Mouse (Mus musculus) kidney, adult 18-20 months (tissue): ENCODE data around the gene Gpr26.

ENCODE experiments used
- DNase-seq: peaks from one replicate; pipeline ENCODE4 v3.0.0; 2021

Gpr26 gene

DNA sequence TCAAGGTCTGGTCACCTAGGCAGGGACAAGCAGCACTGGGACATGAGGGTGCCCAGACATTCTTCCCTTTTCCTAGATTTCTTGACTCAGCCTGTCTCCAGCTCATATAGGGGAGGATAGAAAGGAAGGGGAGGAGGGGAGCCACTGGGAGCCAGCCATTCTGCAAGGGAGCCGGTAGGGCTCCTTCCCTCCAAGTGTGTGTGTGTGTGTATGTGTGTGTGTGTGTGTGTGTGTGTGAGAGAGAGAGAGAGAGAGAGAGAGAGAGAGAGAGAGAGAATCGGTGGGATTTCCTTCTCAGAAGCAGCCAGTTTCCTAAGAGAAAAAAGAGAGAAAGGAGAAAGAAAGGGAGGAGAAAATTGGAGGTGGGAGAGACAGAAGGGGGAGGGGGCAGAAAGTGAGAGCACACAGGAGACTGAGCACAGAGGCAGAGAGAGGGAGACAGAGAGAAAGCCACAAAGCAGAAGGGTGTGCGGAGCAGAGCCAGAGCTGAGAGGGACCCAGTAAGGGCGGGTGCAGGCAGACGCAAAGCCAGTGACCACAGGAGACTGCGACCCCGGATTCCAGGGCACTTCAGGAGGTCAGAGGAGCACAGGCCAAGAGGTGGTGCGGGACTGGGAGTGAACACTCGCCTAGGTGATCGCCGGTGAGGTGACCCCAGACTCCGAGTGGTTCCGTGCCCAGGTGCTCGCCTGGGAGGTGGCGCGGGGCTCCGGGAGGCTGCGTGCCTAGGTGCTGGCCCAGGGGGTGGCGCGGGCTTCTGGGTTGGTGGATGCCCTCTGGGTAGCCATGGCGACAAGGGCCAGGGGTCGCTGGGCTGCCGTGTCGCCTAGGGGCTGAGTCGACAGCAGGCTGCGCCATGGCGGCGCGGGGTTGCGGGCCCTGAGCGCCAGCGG is at the start of gene Gpr26:
TSS of gene Gpr26 (plus strand) at position 438 of the 893 bp plus-strand sequence.
- no peak for DNase-seq

- no peak for DNase-seq
These were observed 48.9 kb upstream of the Gpr26 start for GRCm38 (mm10) chr7:131917384-131917783.

- DNase-seq = no peak
These were observed 38.8 kb upstream of the Gpr26 start for GRCm38 (mm10) chr7:131927288-131928050.

DNA sequence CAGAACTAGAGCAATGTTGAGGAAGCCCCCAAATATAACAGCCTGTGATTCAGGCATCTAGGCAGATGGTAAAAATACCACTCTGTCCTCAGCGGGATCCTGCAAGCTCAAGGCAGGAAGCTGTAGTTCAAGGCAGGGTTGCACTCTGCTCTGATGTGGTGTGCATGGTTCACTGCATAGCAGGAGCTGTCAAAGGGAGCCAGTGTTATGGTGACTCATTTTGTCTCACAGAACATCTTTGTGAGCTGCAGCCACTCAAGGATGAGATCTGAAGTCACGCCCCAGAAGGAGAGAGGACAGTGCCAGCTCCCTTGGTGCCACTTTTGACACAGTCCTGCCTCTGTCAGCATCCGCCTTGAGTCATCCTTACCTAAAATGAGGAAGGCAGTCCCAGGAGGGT is 28.6 kb upstream of the Gpr26 start:
- no peak for DNase-seq

- DNase-seq = no peak
These were observed 15.1 kb upstream of the Gpr26 start for GRCm38 (mm10) chr7:131951131-131951530.

DNA sequence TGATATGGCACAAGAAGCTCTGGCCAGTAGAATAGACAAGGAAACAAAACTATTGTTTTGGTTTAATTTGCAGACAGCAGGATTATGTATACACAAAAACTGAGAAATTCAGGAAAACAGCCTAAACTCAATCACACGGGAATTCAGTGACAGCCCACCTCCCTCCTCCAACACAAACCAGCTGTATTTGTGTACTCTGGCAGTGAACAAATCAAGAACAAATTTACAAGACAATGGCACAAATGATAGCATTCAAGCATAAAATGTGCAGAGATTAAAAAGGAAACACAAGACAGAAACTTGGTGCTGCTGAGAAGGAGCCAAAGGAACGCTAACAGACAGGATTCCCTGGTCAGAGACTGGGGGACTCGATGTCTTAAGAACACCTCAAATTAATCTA is 12.9 kb upstream of the Gpr26 start:
- DNase-seq = no peak

DNA sequence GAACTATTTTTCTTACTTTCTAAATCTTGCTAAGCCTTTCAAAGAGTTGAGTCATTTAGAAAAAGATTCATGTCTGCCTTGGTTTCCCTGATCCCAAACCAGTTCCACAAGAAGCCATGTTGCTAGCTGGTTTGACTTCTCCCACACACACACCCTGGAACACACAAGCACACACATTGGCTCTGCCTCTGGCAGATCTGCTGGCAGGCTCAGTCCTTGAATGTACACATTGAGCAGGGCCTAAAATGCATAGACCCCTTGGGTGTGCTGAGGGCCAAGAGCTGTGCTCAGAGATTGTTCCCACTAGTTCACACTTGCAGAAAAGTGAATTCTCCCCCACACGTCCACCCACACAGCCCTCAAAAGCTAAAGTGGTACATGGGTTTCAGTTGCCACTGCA is 7.6 kb upstream of the Gpr26 start:
- DNase-seq = no peak

DNA sequence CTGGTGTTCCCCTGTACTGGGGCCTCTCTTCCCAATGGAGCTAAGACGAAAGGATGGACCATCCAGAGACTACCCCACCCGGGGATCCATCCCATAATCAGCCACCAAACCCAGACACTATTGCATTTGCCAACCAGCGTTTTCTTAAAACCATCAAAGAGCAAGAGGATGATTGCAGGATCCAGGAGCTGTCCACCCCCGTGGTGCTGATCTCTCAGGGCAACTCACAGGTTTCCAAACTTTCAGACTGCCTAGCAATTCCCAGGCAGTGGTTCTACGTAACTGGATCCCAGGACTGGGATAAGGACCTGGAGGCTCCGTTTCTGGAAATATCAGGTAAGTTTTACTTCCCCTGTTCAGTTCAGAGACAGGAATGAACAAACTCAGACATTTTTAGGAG is 5.7 kb upstream of the Gpr26 start:
- peak; percentile 29 for DNase-seq

GRCm38 (mm10) chr7:131966916-131967494 is 745 bp downstream of the Gpr26 start:
- DNase-seq = no peak

DNA sequence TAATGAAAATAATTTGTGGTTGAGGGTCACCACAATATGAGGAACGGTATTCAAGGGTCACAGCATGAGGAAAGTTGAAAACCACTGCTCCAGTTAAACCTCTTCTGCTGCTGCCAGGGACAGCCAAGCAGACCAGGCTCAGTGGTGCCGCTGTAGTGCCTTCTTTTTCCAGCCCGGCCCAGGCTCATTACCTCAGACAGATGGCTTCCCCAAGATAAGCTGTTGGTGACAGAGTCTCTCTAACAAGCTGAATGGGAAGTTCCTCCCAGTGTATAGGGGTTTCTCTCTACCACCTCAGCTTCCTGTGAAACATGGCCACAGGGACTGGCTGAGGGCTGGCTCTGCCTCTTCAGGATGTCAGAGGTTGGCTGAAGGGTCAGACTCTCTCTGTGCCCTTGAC is 4.0 kb downstream of the Gpr26 start:
- no peak for DNase-seq

DNA sequence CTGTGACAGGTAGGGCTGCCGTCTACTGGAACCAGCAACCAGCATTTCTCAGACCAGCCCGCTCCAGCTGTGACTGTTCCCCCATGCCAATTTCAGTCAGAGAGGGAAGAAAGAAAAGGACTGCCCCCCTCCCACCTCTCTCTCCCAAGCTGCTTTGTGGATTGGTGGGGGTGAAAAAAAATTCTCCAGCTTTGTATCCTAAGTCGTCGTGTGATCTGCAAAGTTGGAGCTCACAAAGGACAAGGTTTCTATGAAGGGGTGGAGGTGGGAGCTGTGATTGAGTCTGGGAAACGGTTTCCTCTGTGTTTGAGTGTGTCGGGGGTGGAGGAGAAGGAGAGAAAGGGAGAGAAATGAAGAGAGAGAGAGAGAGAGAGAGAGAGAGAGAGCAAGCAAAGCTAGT is 9.6 kb downstream of the Gpr26 start:
- DNase-seq = no peak

DNA sequence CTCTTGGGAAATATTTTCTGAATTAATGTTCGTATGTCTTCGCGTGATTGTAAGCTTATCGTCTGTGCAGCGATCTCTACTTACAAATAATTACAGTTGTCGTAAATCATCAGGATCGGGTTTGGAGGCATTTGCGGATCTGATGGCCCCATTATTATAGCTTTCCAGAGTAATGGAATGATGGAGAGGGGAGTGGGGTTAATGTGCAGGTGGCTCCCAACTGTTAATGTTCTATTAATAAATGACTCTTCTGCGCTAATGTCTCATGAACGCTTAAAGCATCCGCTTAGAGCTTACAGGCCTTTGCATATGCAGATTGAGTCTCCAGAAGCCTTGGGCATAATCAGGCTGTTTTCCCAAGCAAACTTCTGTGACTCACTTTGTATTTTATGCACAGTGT is 12.3 kb downstream of the Gpr26 start:
- no peak for DNase-seq

DNA sequence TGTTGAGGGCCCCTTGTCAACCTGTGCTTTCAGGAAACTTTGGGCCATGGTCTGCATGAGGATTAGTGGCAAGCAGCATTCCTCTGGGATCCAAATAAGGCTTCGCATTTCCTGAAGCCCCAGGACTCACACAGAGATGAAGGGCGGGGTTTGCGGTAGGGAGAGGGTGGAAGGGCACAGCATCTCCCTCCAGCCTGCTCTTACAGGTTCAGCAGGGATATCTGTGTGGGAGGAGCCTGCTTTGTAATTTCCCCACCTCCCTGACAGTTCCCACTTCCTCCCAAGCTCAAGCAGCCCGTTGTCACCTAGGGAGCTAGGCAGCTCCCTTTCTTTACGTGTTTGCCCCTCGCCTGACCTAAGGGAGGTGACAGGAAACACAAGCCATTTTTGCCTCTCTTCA is 22.8 kb downstream of the Gpr26 start:
- DNase-seq = no peak

- no peak for DNase-seq
These were observed 26.0 kb downstream of the Gpr26 start for GRCm38 (mm10) chr7:131992226-131992625.

- no peak for DNase-seq
These were observed 26.6 kb downstream of the Gpr26 start for GRCm38 (mm10) chr7:131992873-131993272.

- no peak for DNase-seq
These were observed 39.9 kb downstream of the Gpr26 start for GRCm38 (mm10) chr7:132005996-132006696.

GRCm38 (mm10) chr7:132009002-132009401 is 42.7 kb downstream of the Gpr26 start:
- no peak for DNase-seq

DNA sequence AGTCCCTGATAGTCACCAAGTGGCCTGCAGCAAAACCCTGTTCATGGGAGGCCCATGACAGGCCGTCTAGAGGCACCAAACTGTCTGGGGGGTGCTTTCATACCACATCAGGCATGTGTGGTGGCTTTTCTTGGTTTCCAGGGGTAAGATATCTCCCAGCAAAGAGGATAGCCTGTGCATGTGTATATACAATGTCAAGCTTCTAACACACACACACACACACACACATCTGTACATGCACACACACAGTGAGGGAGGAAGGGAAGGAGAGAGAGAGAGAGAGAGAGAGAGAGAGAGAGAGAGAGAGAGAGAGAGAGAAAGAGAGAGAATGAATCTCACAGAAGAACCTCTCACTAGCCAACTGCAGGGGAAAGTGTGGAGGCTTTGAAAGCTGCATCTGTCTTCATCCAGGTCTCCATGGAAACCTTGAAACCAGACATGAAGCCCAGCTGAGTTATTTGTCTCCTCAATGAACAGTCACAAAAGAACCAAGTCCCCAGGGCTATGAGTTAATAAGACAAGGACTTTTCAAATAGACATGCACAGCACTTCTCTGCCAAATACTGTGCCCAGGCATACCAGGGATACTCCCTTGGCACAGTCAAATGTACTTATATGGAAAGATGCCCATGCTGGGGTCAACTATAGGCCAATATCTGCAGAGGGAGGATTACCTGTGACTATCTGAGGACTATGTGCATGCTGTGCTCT is 46.9 kb downstream of the Gpr26 start:
- DNase-seq = no peak

DNA sequence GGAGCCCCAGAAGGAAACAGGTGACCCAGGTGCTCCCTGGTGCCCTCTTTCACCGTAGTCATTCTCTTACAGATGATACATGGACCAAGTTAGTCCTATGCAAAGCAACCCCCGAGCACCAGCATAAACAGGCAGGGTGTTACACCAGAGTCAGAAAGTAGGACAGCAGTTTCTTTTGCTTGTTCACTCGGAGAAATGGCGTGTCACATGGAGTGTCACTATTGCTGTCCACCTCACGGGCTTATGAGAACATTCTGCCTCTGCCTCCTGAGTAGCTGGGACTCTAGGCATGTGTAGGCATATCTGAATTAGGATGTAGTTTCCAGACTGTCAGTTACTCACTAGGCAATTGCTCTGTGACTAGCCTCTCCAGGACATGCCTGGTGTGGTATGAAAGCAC is 47.7 kb downstream of the Gpr26 start:
- no peak for DNase-seq

- no peak for DNase-seq
These were observed 48.9 kb downstream of the Gpr26 start for GRCm38 (mm10) chr7:132015193-132015592.

- DNase-seq = no peak
These were observed 49.7 kb downstream of the Gpr26 start for GRCm38 (mm10) chr7:132015933-132016332.

GRCm38 (mm10) chr7:132025591-132025990 is 59.3 kb downstream of the Gpr26 start:
- DNase-seq = no peak
